Comparison of ENCODE assay signal across 8 mouse cellular contexts in genomic region chr6:136553156-136553555, GRCm38 (mm10). TPM values are rescaled to one million over a fixed set of nuclear protein-coding genes. Genes with fewer than 3 reads are reported as not detected.
DNase-seq lines count a peak whose midpoint lies in the region; ATAC-seq and TF ChIP-seq lines count a peak whose summit lies in the region.

No protein-coding gene starts in this region.

- H3K4me3 ChIP-seq in lung, embryonic 14.5 days (ENCODE audit: low read depth, low read length), result no peak overlapping the region
- H3K4me3 ChIP-seq in hindbrain, embryonic 15.5 days, result no peak overlapping the region
- H3K4me3 ChIP-seq in midbrain, embryonic 16.5 days (ENCODE audit: low read depth, low read length), result no peak overlapping the region

- 76% methylated on average over 5 of the region's 5 CpGs for WGBS in lung, embryonic 14.5 days
- 73% methylated on average over 5 of the region's 5 CpGs for WGBS in hindbrain, embryonic 15.5 days
- 73% methylated on average over 5 of the region's 5 CpGs for WGBS in midbrain, embryonic 16.5 days

- DNase-seq in CD4-positive, CD25-positive, alpha-beta regulatory T cell, adult 2 months (ENCODE audit: low read depth, low spot score), result peak; percentile 33
- DNase-seq in lung, embryonic 14.5 days, result no peak
- no peak for DNase-seq in lung, postnatal 14 days
- no peak for DNase-seq in right cerebral cortex, postnatal 14 days
- DNase-seq in right cerebral cortex, adult 2 months (ENCODE audit: low spot score in 2 of 2), result no peak

- peaks cover 9% of the 10 kb centered on the region; the same call in 1 of the 2 replicates for H3K36me3 ChIP-seq in lung, embryonic 14.5 days (ENCODE audit: insufficient read depth)
- H3K36me3 ChIP-seq in hindbrain, embryonic 15.5 days, result no peaks in the 10 kb centered on the region
- no peaks in the 10 kb centered on the region for H3K36me3 ChIP-seq in midbrain, embryonic 16.5 days (ENCODE audit: control insufficient read depth, insufficient read depth, low read length)

- H3K4me2 ChIP-seq in lung, embryonic 14.5 days, result peak overlapping the region; percentile 40; the same call in 1 of the 2 replicates
- no peak overlapping the region; the same call in 1 of the 2 replicates for H3K4me2 ChIP-seq in hindbrain, embryonic 15.5 days
- H3K4me2 ChIP-seq in midbrain, embryonic 16.5 days (ENCODE audit: low read length), result no peak overlapping the region

- no peak overlapping the region for H3K9ac ChIP-seq in lung, embryonic 14.5 days
- H3K9ac ChIP-seq in hindbrain, embryonic 15.5 days, result no peak overlapping the region
- no peak overlapping the region for H3K9ac ChIP-seq in midbrain, embryonic 16.5 days (ENCODE audit: low read depth, low read length)

- TF ChIP-seq CTCF in lung, embryonic 14.5 days (IDR thresholded peaks at IDR 0.05; ENCODE audit: low read depth), result no peak

- no peaks in the 10 kb centered on the region for H3K9me3 ChIP-seq in lung, embryonic 14.5 days (ENCODE audit: low read depth, low read length)
- no peaks in the 10 kb centered on the region for H3K9me3 ChIP-seq in hindbrain, embryonic 15.5 days
- no peaks in the 10 kb centered on the region for H3K9me3 ChIP-seq in midbrain, embryonic 16.5 days (replicated peaks; ENCODE audit: control insufficient read depth, low read length, poor library complexity, severe bottlenecking)

- H3K4me1 ChIP-seq in lung, embryonic 14.5 days (ENCODE audit: insufficient read depth), result 0 out of 2 replicates have a peak, but pooled peaks cover 3% of the 10 kb centered on the region
- peaks cover 38% of the 10 kb centered on the region for H3K4me1 ChIP-seq in hindbrain, embryonic 15.5 days (replicated peaks)
- peaks cover 24% of the 10 kb centered on the region for H3K4me1 ChIP-seq in midbrain, embryonic 16.5 days (ENCODE audit: control insufficient read depth, insufficient read depth, low read length)

- H3K27ac ChIP-seq in lung, embryonic 14.5 days (ENCODE audit: low read depth), result peak overlapping the region; percentile 76
- peak overlapping the region; percentile 82 for H3K27ac ChIP-seq in hindbrain, embryonic 15.5 days (replicated peaks)
- H3K27ac ChIP-seq in midbrain, embryonic 16.5 days (ENCODE audit: low read length), result peak overlapping the region; percentile 82

- H3K27me3 ChIP-seq in lung, embryonic 14.5 days (ENCODE audit: insufficient read depth, low read length), result no peaks in the 10 kb centered on the region
- no peaks in the 10 kb centered on the region for H3K27me3 ChIP-seq in hindbrain, embryonic 15.5 days
- H3K27me3 ChIP-seq in midbrain, embryonic 16.5 days (ENCODE audit: control insufficient read depth, insufficient read depth, low read depth, low read length), result no peaks in the 10 kb centered on the region

- ATAC-seq in CD4-positive, CD25-positive, alpha-beta regulatory T cell, adult 4 months, result no peak
- no peak for ATAC-seq in lung, embryonic 14.5 days (ENCODE audit: insufficient read depth)
- no peak for ATAC-seq in hindbrain, embryonic 15.5 days (ENCODE audit: low FRiP score, low read depth)
- no peak for ATAC-seq in midbrain, embryonic 16.5 days

RNA-seq across cellular contexts. Expression of gene Atf7ip, which starts 47.2 kb away (rescaled TPM):
- 100 to 1,000 TPM in 1 of 2 experiments, 10 to 100 TPM in 1; 96.5 to 115 TPM for polyA plus RNA-seq in CD4-positive, CD25-positive, alpha-beta regulatory T cell, adult 4 months (2017; shearing (Covaris generic))
- polyA plus RNA-seq in lung, embryonic 14.5 days (2014; fragmentation: Nextera tagmentation; extraction: Ambion mirVana), result 48.3 and 56.1 TPM in 2 replicates
- 36.1 and 43.7 TPM in 2 replicates for polyA plus RNA-seq in hindbrain, embryonic 15.5 days (2015; fragmentation: Nextera tagmentation; extraction: Ambion mirVana)
- polyA plus RNA-seq in midbrain, embryonic 16.5 days (2015; fragmentation: Nextera tagmentation; extraction: Ambion mirVana), result 38.2 and 40.6 TPM in 2 replicates
